Mouse (Mus musculus) regulatory T cell (primary cell): ENCODE results near the gene Gm20481.
"Not testable (repeated sequence)": the region's sequence is repeated elsewhere in the genome, so short reads cannot be mapped to it uniquely, and the experiment has no call there.

Experiments
- in situ Hi-C: fragments of 300-600 bp; cut with MboI, MseI; formaldehyde crosslinking; loops from one replicate; pipeline ENCODE4 v1.15.1; 2025; ENCODE audit warnings: high pct_unique_total_duplicates

Gm20481 gene

DNA sequence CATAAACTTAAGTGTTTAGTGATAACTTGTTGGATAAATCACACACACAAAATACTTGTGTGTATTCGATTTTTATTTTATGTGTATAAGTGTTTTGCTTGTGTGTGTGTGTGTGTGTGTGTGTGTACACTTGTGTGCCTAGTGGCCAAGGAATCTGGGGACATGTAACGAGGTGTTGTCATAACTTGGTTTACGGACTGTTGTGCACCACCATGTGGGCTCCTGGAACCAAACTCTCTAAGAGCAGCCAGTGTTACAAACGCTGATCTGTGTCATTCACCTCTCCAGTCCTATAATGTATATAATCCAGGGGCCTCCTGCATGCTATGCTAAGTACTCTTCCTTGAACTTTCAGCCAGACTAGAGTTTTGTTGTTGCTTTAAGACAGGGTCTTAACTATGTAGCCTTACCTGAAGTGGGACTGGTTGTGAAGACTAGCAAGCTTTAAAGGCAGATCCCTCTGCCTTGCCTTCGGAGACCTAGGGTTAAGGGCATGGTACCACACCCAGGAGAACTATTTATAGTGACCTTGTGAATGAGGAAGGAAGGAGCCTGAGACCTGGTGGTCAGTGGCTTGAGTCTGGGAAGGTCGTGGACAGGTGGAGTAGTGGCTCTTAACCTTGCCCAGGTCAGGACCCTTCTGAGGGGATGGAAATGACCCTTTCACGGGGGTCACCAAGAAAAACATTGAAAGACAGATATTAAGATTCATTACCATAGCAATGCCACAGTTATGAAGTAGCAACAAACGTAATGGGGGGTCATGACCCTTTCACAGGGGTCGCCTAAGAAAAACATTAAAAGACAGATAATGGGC is 33.5 kb downstream of the Gm20481 start:
- in situ Hi-C loops: no loop called here

DNA sequence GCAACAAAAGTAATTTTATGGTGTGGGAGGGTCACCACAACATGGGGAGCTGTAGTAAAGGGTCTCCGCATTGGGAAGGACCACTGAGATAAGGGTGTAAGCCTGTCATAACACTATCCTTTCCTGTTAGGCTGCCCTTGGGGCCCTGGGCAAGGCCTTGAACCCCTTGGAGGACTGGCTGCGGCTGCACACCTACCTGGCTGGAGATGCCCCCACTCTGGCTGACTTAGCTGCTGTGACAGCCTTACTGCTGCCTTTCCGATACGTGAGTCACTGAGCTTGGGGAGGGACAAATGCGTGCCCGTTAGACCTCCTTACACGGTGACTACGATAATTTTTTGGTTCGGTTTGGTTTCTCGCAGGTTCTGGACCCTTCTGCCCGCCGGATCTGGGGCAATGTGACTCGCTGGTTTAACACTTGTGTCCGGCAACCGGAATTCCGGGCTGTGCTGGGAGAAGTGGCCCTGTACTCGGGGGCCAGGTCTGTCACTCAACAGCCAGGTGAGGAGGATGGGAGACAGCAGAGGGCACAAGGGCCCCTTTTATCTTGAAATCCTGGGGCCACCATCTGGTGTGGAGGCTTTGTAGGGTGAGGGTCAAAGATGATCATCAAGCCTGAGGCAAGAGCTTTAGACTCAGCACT is 34.5 kb downstream of the Gm20481 start:
- in situ Hi-C loops: no loop called here

DNA sequence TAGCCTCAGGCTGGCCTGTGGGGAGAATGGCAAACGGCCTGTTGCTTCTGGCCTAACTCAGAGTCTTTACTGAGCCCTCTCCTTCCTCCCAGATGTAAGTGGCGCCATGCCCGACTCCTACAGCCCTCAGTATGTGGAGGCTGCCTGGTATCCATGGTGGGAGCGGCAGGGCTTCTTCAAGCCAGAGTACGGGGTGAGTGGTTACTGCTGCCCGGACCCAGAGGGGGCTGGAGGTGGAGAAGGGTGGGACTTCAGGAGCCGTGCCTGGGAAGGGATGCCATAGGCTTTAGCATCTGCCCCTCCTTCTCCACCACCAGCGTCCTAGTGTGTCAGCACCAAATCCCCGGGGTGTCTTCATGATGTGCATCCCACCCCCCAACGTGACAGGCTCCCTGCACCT is 35.4 kb downstream of the Gm20481 start:
- in situ Hi-C loops: no loop called here

DNA sequence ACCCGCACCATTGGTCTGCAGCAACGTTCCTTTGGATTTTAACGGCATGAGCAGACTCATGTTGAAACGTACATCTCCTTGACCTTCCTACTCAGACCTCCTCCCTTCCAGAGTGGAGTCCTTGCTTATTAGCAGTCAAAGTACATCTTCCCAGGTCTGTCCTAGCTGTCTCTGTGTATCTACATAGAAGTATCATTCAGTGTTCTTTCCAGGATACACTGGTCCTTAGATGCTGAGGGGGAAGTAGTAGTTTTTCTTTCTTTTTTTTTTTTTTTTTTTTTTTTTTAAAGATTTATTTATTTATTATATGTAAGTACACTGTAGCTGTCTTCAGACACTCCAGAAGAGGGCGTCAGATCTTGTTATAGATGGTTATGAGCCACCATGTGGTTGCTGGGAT is 36.2 kb downstream of the Gm20481 start:
- in situ Hi-C loops: not testable (repeated sequence)

DNA sequence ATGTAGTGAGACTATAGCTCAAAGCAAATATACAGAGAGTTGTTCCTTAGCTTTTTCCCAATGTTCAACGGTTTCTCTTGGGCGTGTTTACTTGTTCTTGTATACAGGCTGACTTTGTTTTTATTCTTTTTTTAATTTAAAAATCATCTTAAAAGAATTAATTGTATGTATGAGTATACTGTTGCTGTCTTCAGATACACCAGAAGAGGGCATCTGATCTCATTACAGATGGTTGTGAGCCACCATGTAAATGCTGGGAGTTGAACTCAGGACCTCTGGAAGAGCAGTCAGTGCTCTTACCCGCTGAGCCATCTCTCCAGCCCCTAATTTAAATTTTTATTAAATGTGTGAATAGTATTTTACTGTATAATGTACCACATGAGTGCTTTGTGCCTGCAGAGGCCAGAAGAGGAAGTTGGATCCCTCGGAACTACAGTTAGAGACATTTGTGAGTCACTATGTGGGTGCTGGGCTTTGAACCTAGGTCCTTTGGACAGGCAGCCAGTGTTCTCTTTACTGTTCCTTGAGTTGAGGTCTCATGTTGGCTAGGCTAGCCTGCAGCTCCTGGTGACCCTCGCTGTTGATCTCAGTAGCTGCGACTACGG is 37.8 kb downstream of the Gm20481 start:
- in situ Hi-C loops: no loop called here

DNA sequence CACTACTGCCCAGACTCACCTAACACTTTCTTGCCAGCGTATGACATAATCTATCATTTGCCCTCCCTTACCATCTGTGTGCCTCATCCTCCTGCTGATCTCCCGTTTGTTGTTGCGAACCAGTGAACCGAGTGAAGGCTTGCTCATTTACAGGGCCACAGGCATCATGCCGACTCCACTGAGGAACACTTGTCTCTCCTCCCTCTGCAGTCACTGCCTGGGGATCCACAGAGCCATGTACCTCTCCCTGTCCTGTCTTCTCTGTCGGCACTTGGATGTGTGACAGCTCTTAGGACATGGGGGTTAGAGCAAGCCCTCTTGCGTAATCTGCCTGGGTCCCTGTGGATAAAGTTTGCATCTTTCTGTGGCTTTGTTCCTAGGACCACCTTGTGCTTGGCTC is 39.9 kb downstream of the Gm20481 start:
- in situ Hi-C loops: no loop called here

DNA sequence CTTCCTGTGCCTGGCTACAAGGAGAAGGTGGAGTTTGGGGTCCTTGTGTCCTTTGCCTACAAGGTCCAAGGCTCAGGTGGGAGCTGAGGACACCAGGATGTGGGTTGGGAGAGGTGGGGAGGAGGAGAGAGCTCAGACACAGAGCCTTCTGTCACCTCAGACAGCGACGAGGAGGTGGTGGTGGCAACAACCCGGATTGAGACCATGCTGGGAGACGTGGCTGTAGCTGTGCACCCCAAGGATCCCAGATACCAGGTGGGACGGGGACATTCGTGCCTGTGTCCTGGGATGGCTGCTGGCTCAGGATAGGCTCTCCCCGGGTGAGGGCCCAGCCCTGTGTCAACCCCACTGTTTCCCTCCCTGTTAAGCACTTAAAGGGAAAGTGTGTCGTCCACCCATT is 41.7 kb downstream of the Gm20481 start:
- in situ Hi-C loops: loop anchor here (5.0 kb wide), 1 partner anchor 96 kb away; the partner anchor contains the start of gene Ly6g5c

DNA sequence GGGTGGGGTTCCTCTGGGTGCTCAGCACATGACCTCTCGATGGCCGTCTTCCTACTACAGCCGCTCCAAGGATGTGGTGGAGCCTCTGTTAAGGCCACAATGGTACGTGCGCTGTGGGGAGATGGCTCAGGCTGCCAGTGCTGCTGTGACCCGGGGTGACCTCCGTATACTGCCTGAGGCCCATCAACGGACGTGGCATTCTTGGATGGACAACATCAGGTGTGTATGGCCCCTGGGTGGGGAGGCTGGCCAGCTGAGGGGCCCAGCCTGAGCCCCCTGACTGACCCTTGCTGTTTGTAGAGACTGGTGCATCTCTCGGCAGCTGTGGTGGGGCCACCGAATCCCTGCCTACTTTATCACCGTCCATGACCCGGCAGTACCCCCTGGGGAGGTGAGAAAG is 42.7 kb downstream of the Gm20481 start:
- in situ Hi-C loops: loop anchor here (5.0 kb wide), 1 partner anchor 95 kb away; the partner anchor contains the start of gene Ly6g5c

DNA sequence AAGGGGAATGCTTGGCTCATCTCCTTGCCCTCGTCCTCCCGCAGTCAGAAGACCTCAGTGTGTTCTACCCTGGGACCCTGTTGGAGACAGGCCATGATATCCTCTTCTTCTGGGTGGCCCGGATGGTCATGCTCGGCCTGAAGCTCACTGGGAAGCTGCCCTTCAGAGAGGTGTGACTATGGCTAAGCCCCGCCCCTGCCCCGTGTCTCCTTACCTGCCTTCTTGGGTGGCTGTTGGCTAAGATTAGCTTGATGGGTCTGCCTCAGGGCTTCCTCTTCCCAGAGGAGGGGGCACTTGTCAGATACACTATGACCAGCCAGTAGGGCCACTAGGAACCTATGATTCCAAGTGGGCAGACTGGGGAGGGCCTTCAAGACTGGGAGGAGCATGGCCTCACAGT is 43.5 kb downstream of the Gm20481 start:
- in situ Hi-C loops: loop anchor here (5.0 kb wide), 1 partner anchor 94 kb away; the partner anchor contains the start of gene Ly6g5c

DNA sequence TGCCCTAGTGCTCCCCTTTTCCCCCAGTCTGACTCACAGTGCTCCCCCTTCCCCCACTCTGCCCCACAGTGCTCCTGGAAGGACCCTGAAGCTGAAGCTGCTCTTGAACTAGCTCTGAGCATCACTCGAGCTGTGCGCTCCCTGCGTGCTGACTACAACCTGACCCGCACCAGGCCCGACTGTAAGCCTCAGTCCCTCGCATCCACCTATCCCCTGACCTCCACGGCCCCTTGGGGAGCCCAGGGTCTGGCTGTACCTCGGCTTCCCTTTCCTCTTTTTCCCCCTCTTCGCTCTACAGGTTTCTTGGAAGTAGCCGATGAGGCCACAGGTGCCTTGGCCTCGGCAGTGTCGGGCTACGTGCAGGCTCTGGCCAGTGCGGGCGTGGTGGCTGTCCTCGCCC is 45.6 kb downstream of the Gm20481 start:
- in situ Hi-C loops: no loop called here

DNA sequence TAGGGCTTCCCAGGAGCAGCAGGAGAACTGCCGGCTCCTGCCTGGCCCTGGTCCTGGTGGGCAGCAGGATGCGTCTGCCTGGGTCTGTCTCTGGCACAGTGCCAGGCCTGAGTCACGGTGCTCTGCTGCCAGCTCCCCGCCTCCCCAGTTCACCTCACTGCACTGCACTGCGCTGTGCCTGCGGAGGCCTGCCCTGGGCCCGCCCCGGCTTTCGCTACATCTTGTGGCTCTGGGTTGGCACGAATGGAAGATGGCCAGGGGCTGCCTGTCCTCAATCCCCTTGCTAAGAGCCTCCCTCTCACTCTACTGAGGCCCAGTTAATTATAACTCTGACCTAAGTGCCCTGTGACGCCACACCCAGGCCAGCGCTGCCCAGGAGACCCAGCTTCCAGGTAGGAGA is 46.7 kb downstream of the Gm20481 start, which contains the start of gene Vwa7:
Gene Vwa7, plus strand, starts transcription at position 204 of the 400 bp plus-strand sequence.
- in situ Hi-C loops: no loop called here

DNA sequence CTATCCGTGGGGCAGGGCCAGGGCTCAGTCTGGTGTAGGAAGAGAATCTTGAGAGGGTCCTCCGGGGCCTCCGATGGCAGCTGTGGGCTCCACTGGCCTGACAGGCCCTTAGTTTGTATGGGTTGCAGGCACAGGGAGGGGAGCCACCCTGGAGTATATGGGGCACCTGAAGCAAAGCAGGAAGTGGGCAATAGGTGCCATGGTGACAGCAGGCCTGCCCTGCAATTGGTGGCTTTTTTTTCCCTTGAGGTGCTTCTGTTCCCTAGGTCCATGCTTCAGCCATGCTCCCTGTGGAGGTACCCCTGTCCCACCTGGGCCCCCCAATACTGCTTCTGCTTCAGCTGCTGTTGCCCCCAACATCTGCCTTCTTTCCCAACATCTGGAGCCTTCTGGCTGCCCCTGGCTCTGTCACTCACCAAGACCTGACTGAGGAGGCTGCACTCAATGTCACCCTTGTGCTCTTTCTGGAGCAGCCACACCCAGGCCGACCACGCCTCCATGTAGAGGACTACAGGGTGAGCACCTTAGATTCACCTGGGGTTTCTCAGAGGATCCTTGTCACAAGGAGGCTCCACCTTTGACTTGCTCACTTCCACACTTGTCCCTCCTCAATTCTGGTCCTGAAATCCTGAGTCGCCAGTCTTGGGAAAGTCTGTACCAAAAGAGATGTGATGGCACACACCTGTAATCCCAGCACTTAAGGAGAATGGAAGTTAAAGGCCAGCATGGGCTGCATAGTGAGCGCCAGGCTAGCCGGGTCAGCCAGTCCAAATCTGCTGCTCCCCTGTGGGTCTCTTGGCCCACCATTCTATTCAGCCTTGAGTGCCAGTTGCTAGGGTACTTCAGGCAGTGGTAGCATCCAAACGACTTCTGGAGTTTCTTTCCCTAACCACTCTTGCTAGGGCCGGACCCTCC is 47.3 kb downstream of the Gm20481 start:
- in situ Hi-C loops: no loop called here

DNA sequence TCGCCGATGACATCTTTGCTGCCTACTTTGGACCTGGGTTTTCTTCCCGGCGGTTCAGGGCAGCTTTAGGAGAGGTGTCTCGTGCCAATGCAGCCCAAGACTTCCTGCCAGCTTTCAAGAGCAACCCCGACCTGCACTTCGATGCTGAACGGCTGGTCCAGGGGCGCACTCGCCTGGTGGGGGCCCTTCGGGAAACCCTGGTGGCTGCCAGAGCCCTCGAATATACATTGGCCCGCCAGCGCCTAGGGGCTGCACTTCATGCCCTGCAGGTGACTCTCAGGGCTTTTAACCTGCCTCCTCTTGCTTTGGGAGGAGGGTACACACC is 48.0 kb downstream of the Gm20481 start:
- in situ Hi-C loops: no loop called here

DNA sequence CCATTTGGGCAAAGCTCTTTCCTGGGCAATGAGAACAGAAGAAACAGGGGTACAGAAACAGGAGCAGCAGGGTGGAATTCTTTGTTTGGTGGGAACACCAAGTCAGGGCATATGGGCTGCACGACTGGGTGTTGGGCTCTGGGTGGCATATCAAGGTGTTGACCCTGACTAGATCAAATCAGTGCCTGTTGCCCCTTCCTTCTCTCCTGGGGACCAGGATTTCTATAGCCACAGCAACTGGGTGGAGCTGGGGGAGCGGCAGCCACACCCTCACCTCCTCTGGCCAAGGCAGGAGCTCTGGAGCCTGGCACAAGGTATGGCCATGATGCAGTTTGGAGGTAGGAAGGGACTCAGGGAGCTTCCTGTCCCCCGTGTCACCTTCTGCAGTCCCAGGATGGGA is 48.5 kb downstream of the Gm20481 start:
- in situ Hi-C loops: no loop called here

DNA sequence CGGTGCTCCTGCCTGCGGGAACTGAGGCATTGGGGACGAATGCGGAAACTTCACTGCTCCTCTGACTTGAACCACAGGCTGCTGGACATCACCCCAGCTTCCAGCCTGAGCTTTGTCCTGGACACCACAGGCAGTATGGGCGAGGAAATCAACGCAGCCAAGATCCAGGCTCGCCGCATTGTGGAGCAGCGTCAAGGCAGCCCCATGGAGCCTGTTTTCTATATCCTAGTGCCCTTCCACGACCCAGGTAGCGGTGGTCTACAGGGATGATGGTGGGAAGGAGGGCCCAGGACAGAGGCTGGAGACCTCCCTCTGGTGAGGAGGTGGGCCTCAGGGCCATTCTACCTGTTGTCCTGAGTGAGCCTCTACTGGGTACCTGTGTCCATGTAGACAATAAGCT is 50.2 kb downstream of the Gm20481 start:
- in situ Hi-C loops: loop anchor here (5.0 kb wide), 1 partner anchor 47 kb away; the partner anchor contains the start of genes Ly6g6c and Mpig6b

DNA sequence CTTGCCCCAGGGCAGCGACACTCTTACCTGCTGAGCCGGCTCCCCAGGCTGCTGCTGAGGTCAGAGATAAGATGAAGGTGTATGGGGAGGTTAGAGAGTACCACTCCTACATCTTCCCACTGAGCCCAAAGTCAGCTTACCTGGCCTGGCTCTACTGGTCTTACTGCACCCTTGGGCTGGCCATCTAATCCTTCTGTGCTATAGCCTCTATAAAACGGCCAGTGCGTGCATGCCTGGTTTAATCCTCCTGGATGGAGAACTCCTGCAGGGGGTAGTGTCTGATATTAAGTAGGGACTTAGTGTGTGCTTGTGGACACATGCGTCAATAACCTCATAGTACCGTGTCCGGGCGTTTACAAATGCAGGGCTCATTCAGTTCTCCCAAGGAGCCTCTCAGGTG is 50.8 kb downstream of the Gm20481 start:
- in situ Hi-C loops: loop anchor here (5.0 kb wide), 1 partner anchor 47 kb away; the partner anchor contains the start of genes Ly6g6c and Mpig6b

DNA sequence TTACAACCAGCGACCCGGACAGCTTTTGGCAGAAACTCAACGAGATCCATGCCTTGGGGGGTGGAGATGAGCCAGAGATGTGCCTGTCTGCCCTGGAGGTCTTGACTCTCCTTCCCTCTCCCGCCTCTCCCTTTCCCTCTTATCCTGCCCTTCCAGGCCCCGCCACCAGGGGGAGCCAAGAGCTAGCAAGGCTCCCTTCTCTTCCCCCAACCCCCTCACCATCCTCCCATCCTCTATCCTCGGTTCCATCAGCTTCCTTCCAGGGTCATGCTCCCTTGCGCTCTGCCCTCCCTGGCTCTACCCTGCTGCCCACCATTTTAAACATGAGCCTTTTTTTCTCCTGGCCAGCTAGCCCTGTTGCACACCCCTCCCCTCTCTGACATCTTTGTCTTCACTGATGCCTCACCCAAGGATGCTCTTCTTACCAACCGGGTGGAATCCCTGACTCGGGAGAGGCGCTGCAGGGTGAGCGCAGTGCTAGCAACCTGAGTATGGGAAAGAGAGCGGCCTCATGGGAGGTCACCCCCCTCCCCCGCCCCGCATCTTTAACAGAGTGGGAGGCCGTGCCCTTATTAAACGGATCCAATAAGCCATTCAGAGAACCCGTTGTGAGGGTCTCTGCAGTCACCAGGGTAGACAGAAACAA is 51.6 kb downstream of the Gm20481 start:
- in situ Hi-C loops: loop anchor here (5.0 kb wide), 1 partner anchor 46 kb away; the partner anchor contains the start of genes Ly6g6c and Mpig6b
